In genomic region chr2:51509220-51510011, GRCm38 (mm10) we compare ENCODE assay signal across 20 mouse cellular contexts.
"Had no signal": no experiment of that assay in that cellular context is flagged by ENCODE, and none has a peak within 500 bp of the region (broad histone marks: within the 10 kb centered on the region; RNA-seq: fewer than 3 reads in every experiment).

No protein-coding gene starts in this region.

- H3K9me3 ChIP-seq: kidney, embryonic 15.5 days; limb, embryonic 12.5 days; stomach, embryonic 15.5 days had no signal

- H3K4me2 ChIP-seq: kidney, embryonic 15.5 days; limb, embryonic 12.5 days; lung, embryonic 14.5 days; midbrain, embryonic 11.5 days; stomach, embryonic 15.5 days had no signal

- H3K27ac ChIP-seq: kidney, embryonic 15.5 days; left cerebral cortex, adult 2 months; limb, embryonic 12.5 days; liver, embryonic 14.5 days; stomach, embryonic 15.5 days had no signal

- H3K4me3 ChIP-seq: kidney, embryonic 15.5 days; left cerebral cortex, adult 2 months; limb, embryonic 12.5 days; stomach, embryonic 15.5 days had no signal

- H3K9ac ChIP-seq: kidney, embryonic 15.5 days; limb, embryonic 12.5 days; liver, embryonic 14.5 days; liver, postnatal 0 days; lung, embryonic 14.5 days; stomach, embryonic 15.5 days had no signal

- H3K4me1 ChIP-seq: kidney, embryonic 15.5 days; stomach, embryonic 15.5 days had no signal

- ATAC-seq: liver, postnatal 0 days; lung, postnatal 0 days had no signal

- DNase-seq: kidney, adult 8-10 months; kidney, postnatal 10 days; kidney, postnatal 36 days; layer of hippocampus, postnatal 36 days; liver; liver, postnatal 0 days; lung, embryonic 14.5 days; lung, postnatal 36 days; midbrain, embryonic 14.5 days; right cerebral cortex, adult 18-20 months; right cerebral cortex, postnatal 14 days; right cerebral cortex, postnatal 4 days; thymus, postnatal 25 days had no signal

- H3K36me3 ChIP-seq: kidney, embryonic 15.5 days; limb, embryonic 12.5 days; stomach, embryonic 15.5 days had no signal

- H3K27me3 ChIP-seq: kidney, embryonic 15.5 days; limb, embryonic 12.5 days; stomach, embryonic 15.5 days had no signal
